Mouse (Mus musculus) megakaryocyte-erythroid progenitor cell, adult 5-6 weeks (primary cell): ENCODE results near the gene Fndc4. TPM values are rescaled to one million over a fixed set of nuclear protein-coding genes. Genes with fewer than 3 reads are reported as not detected.

Experiments used
- ATAC-seq: replicated peaks from 2 replicates; pipeline ENCODE4 v1.8.0; 2016; ENCODE audit warnings: mild to moderate bottlenecking, inconsistent platforms; ENCODE audit not compliant: severe bottlenecking, poor library complexity, low FRiP score, low TSS enrichment
- total RNA-seq, 2 experiments: library from RNA; stranded (forward) in 1 of 2; stranded (reverse) in 1 of 2; fragments of 200-1000, 215-1000 nt in 1 of 2; fragments of >200 nt in 1 of 2; fragmentation: Nextera tagmentation in 1 of 2; gene quantifications; 2 replicates each; pipeline ENCODE4 v1.2.3; 2014 to 2017

Fndc4 gene
- total RNA-seq, 2 experiments from 2014 or later = 0.31 TPM; not detected in 1

DNA sequence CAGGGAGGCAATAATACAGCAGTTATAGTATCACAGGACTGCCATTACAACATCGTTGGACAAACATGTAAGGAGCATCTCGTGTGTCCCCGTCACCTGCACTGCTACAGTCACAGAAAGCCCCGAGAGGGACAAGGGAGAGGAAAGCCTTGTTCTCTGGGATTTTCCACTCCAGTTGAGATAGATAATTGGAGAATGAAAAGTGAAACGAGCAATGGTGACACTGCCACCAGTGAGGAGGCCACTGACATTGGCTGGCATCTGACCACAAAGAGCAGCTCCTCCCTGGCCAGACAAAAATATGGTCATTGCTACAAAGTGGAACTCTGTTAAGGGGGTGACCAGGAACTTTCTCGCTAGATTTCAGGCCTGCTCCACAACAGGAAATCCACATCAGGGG lies 28.2 kb downstream of the Fndc4 start:
- no peak for ATAC-seq

DNA sequence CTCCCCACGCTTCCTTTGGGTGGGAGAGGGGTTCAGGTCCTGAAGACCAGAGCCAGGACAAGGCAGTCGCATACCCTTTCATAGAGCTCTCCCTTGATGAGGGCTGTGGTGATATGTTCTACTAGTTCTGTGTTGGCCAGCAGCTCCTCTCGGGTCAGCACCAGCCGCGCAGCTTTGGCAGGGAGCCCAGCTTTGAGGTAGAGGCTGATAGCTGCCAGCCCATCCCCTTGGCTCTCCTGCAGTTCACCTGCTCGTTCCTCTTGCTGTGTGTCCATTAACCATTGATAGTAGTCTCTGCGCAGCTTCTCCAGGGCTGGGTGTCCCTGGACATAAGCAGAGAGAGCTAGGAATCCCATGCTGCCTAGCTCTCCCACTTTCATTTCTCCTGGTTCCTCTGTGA lies 29.8 kb downstream of the Fndc4 start:
- no peak for ATAC-seq

DNA sequence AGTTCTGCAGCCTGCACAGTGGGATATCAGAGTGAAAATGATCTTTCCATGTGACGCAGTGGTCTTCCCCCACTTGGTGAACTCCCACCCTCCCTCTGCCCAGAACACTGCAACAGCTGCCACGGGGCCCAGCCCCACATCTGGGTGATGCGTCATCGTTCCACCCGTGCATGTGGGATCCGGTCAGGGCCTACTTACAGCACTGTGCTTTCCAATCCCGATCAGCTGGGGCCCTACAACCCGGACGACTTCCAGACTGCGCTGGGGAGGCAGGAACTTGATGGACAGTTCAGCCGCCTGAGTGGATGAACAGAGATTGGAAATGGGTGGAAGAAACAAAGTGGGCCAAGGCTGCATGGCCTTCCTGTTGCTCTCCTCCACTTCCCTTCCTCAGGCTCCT lies 38.3 kb downstream of the Fndc4 start:
- no peak for ATAC-seq

DNA sequence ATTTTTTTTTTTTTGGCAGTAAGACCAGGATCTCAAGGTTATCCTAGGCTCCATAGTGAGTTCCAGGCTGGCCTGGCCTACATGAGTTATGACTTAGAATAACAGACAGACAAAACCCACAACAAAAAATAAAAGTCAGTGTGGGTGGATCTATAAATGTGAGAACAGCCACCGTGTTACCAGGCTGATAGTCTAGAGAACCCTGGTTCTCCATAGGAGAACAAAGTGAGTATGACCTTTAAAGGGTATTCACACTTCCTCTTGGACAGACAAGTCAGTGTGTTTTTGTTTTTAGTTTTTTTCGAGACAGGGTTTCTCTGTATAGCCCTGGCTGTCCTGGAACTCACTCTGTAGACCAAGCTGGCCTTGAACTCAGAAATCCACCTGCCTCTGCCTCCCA lies 39.9 kb downstream of the Fndc4 start:
- no peak for ATAC-seq

DNA sequence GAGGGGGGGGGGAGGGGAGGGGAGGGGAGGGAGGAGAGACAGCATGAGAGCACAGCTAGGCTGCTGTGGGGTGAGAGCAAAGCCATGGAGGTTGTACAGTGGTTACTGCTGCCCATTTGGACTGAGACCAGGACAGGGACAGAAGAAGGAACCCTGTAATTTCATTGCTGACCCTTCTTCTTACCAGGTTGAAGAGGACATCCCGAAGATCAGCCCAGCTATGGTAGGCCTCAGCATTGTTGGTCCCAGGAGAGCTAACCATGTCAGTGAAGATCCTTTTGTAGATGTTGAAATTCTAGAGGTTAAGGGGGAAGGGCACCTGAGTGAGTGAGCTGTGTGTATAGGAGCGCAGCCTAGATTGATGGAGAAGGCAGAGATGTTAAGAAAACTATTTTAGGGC lies 40.5 kb downstream of the Fndc4 start:
- no peak for ATAC-seq

DNA sequence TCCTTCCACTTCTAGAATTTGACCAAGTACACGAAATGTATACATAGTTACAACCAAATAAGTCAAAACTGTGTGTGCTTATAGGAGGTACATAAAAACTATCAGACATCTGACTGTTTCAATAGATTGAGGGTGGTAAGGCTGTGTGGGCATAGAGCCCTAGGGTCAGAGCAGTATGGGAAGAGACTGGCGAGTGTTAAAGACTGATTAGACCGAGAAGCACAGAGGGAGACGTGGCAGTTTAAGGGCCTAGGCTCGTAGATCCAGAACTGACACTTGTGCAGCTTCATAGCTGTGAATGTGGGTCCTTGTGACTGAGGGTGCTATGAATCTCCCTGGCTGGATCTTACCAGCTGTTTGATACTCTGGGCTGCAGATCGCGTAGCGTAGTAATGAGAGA lies 41.0 kb downstream of the Fndc4 start:
- peak; percentile 79 for ATAC-seq

DNA sequence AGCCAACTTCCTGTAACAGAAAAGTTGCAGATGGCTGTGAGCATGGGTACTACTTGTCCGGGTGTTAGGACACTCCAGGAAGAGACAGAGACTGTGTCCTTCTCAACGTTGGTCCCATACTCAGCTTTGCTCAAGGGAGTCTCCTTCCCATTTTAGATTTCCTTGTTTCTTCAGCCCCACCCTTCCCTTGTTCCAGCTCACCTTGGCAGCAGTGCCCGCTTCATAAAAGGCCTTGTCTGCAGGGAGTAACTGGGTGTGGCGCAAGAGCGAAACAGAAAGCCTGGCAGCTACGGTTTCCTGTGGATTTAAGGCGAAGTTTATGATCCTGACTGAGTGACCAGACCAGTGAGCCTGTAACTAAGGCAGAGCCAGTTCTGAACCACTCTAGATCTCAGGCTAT lies 41.4 kb downstream of the Fndc4 start:
- peak; percentile 31 for ATAC-seq

DNA sequence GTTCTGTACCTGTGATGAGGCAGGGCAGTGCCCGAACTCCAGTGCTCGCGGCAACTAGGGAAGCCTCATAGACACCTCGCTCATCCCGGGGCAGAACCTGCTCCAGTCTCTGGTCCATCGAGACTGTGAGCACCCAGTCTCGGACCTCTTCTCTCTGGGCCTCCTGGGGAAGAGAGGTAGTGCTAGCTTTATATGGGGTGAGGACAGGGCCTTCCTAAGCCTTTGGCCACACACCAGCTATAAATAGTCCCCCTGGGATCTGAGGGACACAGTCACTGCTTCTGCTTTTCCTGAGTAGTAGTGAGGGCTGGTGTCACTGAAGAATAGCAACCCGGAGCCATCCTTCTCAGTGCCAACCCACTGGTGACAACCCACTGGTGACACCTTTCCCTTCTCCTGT lies 42.1 kb downstream of the Fndc4 start:
- ATAC-seq = no peak

DNA sequence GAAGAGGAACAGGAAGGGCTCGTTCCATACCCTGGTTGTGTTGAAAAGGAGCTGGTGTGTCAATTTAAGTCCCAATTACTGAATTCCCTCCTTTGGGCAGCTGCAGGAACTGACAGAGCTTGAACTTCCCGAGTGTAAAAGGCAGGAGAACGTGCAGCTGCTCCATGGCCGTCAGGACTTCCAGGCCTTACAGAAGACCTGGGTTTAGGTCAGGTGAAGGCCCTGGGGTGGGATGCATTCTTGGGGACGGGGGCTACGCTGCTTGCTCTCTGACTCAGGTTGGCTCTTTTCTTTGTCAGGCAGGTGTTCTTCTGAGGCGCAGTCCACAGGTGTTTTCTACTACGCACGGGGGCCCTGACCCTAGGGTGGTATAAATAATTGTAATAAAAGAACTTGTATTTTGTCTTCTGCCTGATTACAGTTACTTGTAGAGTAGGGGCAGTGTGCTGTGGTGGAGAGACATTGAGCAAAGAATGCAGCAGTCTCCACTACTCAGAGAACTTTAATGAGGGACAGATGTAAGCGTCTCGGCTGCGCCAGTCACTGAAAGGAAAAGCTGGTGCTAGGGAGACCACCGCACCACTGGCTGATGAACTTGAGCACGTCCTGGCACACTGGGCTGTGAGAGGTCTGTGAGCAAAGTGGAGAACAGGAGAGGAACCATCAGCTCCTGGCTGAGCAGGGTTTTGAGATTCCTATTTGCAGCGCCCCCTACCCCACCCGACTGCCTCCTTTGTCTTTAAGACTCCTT lies 42.9 kb downstream of the Fndc4 start:
- no peak for ATAC-seq

DNA sequence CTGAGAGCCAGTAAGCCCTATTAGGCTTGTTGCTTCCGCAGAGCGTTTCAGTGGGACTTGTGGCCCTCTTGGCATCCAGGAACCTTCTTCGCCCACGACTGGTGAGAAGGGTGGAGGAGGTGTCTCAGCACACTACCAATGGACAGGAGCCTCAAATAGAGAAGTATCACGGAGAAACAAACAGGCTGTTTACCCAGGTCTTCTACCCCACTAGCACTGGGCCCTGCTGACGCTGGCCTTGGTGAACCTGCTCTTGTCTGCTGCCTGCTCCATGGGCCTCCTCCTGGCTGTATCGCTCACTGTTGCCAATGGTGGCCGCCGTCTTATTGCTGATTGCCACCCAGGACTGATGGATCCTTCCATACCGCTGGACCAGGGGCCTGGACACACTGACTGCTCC lies 43.7 kb downstream of the Fndc4 start:
- ATAC-seq = no peak

DNA sequence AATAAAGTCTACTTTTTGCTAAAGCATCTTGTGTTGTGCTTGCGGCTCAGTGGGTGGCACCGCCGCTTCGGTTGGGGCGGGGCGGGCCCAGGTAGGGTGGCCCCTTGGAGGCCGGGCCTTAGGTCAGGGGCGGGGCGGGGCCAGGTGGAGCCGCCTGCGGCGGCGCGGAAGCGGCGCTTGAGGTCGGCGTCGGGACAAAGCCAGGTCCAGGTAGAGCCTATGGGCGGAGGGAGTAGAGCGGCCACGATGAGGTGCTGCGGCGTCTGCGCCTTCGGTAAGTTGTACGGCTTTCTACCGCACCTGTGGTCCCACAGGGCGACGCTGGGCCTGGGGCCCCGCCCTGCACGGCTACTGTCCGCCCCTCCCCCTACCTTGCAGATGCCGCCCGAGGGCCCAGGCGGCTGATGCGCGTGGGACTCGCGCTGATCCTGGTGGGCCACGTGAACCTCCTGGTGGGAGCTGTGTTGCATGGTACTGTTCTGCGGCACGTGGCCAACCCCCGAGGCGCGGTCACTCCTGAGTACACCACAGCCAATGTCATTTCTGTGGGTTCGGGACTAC lies 44.3 kb downstream of the Fndc4 start, which contains the start of gene Krtcap3:
Gene Krtcap3, plus strand, starts transcription at position 151 of the 561 bp plus-strand sequence.
- no peak for ATAC-seq

DNA sequence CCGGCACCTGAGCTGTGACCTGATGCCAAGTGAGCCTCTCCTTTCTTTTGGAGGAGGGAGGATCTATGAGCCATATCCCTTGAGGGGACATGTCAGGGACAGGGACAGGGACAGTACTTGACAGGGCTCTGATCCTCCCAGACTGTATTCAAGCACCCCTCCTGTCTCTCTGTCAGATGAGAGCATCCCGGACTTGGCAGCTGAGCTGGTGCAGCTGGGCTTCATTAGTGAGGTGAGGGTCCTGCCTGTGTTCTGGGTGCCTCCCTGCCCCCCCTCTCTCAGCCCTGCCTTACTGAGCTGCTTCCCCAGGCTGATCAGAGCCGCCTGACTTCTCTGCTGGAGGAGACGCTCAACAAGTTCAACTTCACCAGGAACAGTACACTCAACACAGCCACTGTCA lies 45.2 kb downstream of the Fndc4 start:
- no peak for ATAC-seq

Other genes starting within 250 kb of the Fndc4 start
- 27.7 and 51.7 TPM in 2 replicates for gene Atraid, start 247.8 kb downstream of the Fndc4 start, total RNA-seq (2014; fragmentation: Nextera tagmentation)
- gene Atraid, start 247.8 kb downstream of the Fndc4 start, total RNA-seq (2017) = 50.1 and 57.6 TPM in 2 replicates
- gene Slc5a6, start 247.2 kb downstream of the Fndc4 start, total RNA-seq (2014; fragmentation: Nextera tagmentation) = 3.1 and 4.3 TPM in 2 replicates
- gene Slc5a6, start 247.2 kb downstream of the Fndc4 start, total RNA-seq (2017) = 4.1 and 7.1 TPM in 2 replicates
- 124 and 224 TPM in 2 replicates for gene Cad, start 241.3 kb downstream of the Fndc4 start, total RNA-seq (2014; fragmentation: Nextera tagmentation)
- gene Cad, start 241.3 kb downstream of the Fndc4 start, total RNA-seq (2017) = 39.7 and 65.0 TPM in 2 replicates
- not detected in 2 replicates for gene Dnajc5g, start 189.8 kb downstream of the Fndc4 start, total RNA-seq (2014; fragmentation: Nextera tagmentation)
- gene Dnajc5g, start 189.8 kb downstream of the Fndc4 start, total RNA-seq (2017) = not detected in 2 replicates
- not detected in 2 replicates for gene Slc30a3, start 187.8 kb downstream of the Fndc4 start, total RNA-seq (2014; fragmentation: Nextera tagmentation)
- not detected in 2 replicates for gene Slc30a3, start 187.8 kb downstream of the Fndc4 start, total RNA-seq (2017)
- gene Trim54, start 179.4 kb downstream of the Fndc4 start, total RNA-seq (2014; fragmentation: Nextera tagmentation) = not detected in 2 replicates
- gene Trim54, start 179.4 kb downstream of the Fndc4 start, total RNA-seq (2017) = not detected in 2 replicates
- gene Ucn, start 157.3 kb downstream of the Fndc4 start, total RNA-seq (2014; fragmentation: Nextera tagmentation) = not detected in 2 replicates
- not detected in 2 replicates for gene Ucn, start 157.3 kb downstream of the Fndc4 start, total RNA-seq (2017)
- gene Mpv17, start 141.8 kb downstream of the Fndc4 start, total RNA-seq (2014; fragmentation: Nextera tagmentation) = 13.3 and 22.0 TPM in 2 replicates
- 30.0 and 40.1 TPM in 2 replicates for gene Mpv17, start 141.8 kb downstream of the Fndc4 start, total RNA-seq (2017)
- 1.1 and 1.4 TPM in 2 replicates for gene Gm29609, start 116.2 kb downstream of the Fndc4 start, total RNA-seq (2014; fragmentation: Nextera tagmentation)
- 1.3 TPM in 1 of 2 replicates, not detected in the other for gene Gm29609, start 116.2 kb downstream of the Fndc4 start, total RNA-seq (2017)
- 112 and 159 TPM in 2 replicates for gene Gtf3c2, start 115.9 kb downstream of the Fndc4 start, total RNA-seq (2014; fragmentation: Nextera tagmentation)
- gene Gtf3c2, start 115.9 kb downstream of the Fndc4 start, total RNA-seq (2017) = 76.4 and 80.2 TPM in 2 replicates
- gene Snx17, start 102.9 kb downstream of the Fndc4 start, total RNA-seq (2014; fragmentation: Nextera tagmentation) = 57.7 and 67.6 TPM in 2 replicates
- gene Snx17, start 102.9 kb downstream of the Fndc4 start, total RNA-seq (2017) = 38.9 and 48.5 TPM in 2 replicates
- gene Eif2b4, start 102.7 kb downstream of the Fndc4 start, total RNA-seq (2014; fragmentation: Nextera tagmentation) = 116 and 148 TPM in 2 replicates
- gene Eif2b4, start 102.7 kb downstream of the Fndc4 start, total RNA-seq (2017) = 40.0 and 59.0 TPM in 2 replicates
- 5.3 and 5.5 TPM in 2 replicates for gene Zfp513, start 93.8 kb downstream of the Fndc4 start, total RNA-seq (2014; fragmentation: Nextera tagmentation)
- gene Zfp513, start 93.8 kb downstream of the Fndc4 start, total RNA-seq (2017) = 3.2 and 5.6 TPM in 2 replicates
- 295 and 300 TPM in 2 replicates for gene Ppm1g, start 75.4 kb downstream of the Fndc4 start, total RNA-seq (2014; fragmentation: Nextera tagmentation)
- 329 and 355 TPM in 2 replicates for gene Ppm1g, start 75.4 kb downstream of the Fndc4 start, total RNA-seq (2017)
- 43.4 and 51.1 TPM in 2 replicates for gene Nrbp1, start 55.2 kb downstream of the Fndc4 start, total RNA-seq (2014; fragmentation: Nextera tagmentation)
- 64.9 and 75.5 TPM in 2 replicates for gene Nrbp1, start 55.2 kb downstream of the Fndc4 start, total RNA-seq (2017)
- gene Gm9970, start 54.8 kb downstream of the Fndc4 start, total RNA-seq (2014; fragmentation: Nextera tagmentation) = not detected in 2 replicates
- gene Gm9970, start 54.8 kb downstream of the Fndc4 start, total RNA-seq (2017) = not detected in 2 replicates
- gene Krtcap3, start 44.4 kb downstream of the Fndc4 start, total RNA-seq (2014; fragmentation: Nextera tagmentation) = 0.72 and 7.6 TPM in 2 replicates
- 2.5 and 8.8 TPM in 2 replicates for gene Krtcap3, start 44.4 kb downstream of the Fndc4 start, total RNA-seq (2017)
- gene Ift172, start 5.0 kb downstream of the Fndc4 start, total RNA-seq (2014; fragmentation: Nextera tagmentation) = 26.2 and 32.8 TPM in 2 replicates
- 10.7 and 18.0 TPM in 2 replicates for gene Ift172, start 5.0 kb downstream of the Fndc4 start, total RNA-seq (2017)
- not detected in 2 replicates for gene Gckr, start 1.4 kb upstream of the Fndc4 start, total RNA-seq (2014; fragmentation: Nextera tagmentation)
- not detected in 2 replicates for gene Gckr, start 1.4 kb upstream of the Fndc4 start, total RNA-seq (2017)
- gene Zfp512, start 156.4 kb upstream of the Fndc4 start, total RNA-seq (2014; fragmentation: Nextera tagmentation) = 22.8 and 23.5 TPM in 2 replicates
- gene Zfp512, start 156.4 kb upstream of the Fndc4 start, total RNA-seq (2017) = 28.6 and 54.5 TPM in 2 replicates
- gene 4930548H24Rik, start 189.7 kb upstream of the Fndc4 start, total RNA-seq (2014; fragmentation: Nextera tagmentation) = 4.4 TPM in 1 of 2 replicates, not detected in the other
- gene 4930548H24Rik, start 189.7 kb upstream of the Fndc4 start, total RNA-seq (2017) = 0.75 TPM in 1 of 2 replicates, not detected in the other
- gene Gpn1, start 198.7 kb upstream of the Fndc4 start, total RNA-seq (2014; fragmentation: Nextera tagmentation) = 34.3 and 34.8 TPM in 2 replicates
- 39.7 and 46.9 TPM in 2 replicates for gene Gpn1, start 198.7 kb upstream of the Fndc4 start, total RNA-seq (2017)
- gene Slc4a1ap, start 230.9 kb upstream of the Fndc4 start, total RNA-seq (2014; fragmentation: Nextera tagmentation) = 61.9 and 72.9 TPM in 2 replicates
- gene Slc4a1ap, start 230.9 kb upstream of the Fndc4 start, total RNA-seq (2017) = 41.4 and 59.8 TPM in 2 replicates
- gene Supt7l, start 231.7 kb upstream of the Fndc4 start, total RNA-seq (2014; fragmentation: Nextera tagmentation) = 18.2 and 23.9 TPM in 2 replicates
- gene Supt7l, start 231.7 kb upstream of the Fndc4 start, total RNA-seq (2017) = 18.8 and 29.6 TPM in 2 replicates